Mouse (Mus musculus) gastrocnemius, adult 18-20 months (tissue): Measurements from ENCODE around the gene Pank1. TPM values are rescaled to one million over a fixed set of nuclear protein-coding genes. Genes with fewer than 3 reads are reported as not detected.
A peak's percentile ranks its signal among the peaks of the same experiment; 100 is the strongest.

Experiments used
- DNase-seq: peaks from one replicate; pipeline ENCODE4 v3.0.0; 2021; ENCODE audit warnings: low spot score
- total RNA-seq, 2 experiments: library from RNA; stranded (reverse); gene quantifications; 2 replicates each; pipeline ENCODE4 v1.2.3; 2021

The Pank1 gene
- total RNA-seq, 2 experiments from 2014 or later, result 14.7 to 17.8 TPM

DNA sequence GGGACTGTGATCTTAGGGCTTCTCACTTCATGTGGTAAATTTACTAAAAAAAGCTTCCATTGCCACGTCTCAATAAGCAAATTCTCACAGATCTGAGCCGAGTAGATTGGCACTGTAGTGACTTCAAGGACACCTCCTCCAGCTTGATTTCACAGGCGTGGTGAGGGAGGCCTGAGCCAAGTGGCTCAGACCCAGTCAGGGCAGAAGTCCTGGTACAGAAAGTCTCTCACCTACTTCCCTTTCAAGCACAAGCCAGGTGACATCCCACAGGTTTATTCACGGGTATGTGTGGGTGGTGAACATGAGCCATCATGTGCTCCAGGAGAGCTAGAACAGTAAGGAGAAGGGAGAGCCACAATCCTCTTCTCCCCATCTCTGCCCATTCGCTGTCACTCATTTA, 1.9 kb upstream of the Pank1 start:
- DNase-seq, result peak; percentile 36

DNA sequence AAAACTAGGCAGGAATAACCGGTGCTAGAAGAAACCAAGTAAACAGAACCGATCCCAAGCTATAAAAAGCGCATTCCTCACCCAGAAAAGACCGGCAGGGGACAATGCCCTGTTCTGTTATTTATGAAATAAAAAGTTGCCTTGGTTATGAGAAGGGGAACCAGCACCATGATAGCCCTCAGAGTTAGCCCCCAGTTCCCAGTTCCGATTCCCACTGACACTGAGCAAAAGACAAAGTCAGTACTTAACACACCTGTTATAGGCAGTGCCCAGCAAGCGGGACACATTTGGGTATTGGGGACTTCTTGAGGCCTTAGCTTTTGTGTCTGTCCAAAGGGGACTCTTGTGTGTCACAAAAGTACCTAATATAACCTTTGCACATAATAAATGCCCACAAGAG, 369 bp upstream of the Pank1 start:
- no peak for DNase-seq

GRCm38 (mm10) chr19:34877898-34878602, 1.2 kb downstream of the Pank1 start:
- DNase-seq, result peak; percentile 91

- no peak for DNase-seq
Observed at GRCm38 (mm10) chr19:34876676-34877075, 2.6 kb downstream of the Pank1 start.

GRCm38 (mm10) chr19:34869375-34869774, 9.9 kb downstream of the Pank1 start:
- DNase-seq, result no peak

DNA sequence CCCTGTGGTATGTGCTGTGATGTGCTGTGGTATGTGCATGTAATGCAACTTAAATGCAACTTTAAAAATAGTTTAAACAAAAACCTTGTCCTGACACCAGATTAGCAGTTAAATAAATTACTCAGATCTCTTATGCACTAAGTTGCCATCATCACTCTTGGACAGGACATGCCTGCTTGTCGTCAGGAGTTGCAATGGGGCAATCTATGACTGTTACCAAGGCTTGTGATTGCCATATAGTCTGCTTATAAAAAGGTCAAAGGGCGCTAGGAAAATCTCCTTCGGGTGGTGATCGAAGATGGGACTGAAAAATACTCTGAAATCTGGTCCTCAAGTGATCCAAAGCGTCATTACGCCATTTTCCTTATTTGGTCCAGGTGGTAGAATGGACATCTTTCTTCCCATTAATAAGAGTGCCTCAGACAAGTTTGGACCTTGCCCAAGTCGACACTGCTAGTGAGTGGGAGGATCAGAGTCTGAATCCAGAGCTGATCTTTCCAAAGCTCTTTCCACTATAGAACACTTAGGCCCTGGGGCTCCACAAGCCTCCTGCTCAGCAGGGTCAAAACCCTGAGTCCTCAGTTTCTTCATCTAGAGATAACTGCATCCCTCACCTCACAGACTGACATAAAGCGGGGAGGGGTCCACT, 11.0 kb downstream of the Pank1 start:
- no peak for DNase-seq

- no peak for DNase-seq
Observed at GRCm38 (mm10) chr19:34863737-34864136, 15.5 kb downstream of the Pank1 start.

GRCm38 (mm10) chr19:34856021-34856651, 23.1 kb downstream of the Pank1 start:
- DNase-seq, result peak; percentile 19

DNA sequence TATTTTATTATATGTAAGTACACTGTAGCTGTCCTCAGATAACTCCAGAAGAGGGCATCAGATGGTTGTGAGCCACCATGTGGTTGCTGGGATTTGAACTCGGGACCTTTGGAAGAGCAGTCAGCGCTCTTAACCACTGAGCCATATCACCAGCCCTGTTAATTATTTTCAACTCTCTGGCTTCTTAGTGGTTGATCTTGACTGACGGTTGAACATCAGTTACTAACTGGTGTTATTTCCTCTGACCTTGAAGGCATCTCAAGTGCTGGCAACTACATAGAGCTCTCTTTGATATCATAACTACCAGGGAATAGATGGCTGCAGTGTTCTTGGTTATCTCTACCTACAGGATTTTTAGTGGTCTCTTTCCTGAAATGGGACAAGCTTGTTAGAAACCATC, 28.1 kb downstream of the Pank1 start:
- no peak for DNase-seq

- DNase-seq, result peak; percentile 48
Observed at GRCm38 (mm10) chr19:34849426-34849825, 29.8 kb downstream of the Pank1 start.

- no peak for DNase-seq
Observed at GRCm38 (mm10) chr19:34848164-34848563, 31.1 kb downstream of the Pank1 start.

- DNase-seq, result no peak
Observed at GRCm38 (mm10) chr19:34847103-34847502, 32.2 kb downstream of the Pank1 start.

- no peak for DNase-seq
Observed at GRCm38 (mm10) chr19:34846508-34847038, 32.7 kb downstream of the Pank1 start.

DNA sequence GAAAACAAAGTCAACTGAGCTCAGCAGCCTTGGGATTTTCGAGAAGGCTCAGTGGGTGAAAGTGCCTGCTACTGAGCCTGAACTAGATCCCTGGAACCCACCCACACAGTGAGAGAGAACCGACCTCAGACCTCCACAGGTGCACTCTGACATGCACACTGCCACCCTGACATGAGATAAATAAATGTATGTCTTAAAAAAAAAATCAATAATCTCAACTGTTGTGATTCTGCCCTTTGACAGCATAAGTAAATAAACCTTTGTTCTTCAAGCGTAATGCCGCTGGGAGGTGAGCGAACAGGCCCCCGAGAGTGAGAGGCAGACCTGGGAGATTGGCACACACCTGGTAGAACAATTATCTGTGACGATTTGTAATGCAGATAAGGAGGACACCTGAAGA, 33.2 kb downstream of the Pank1 start:
- no peak for DNase-seq

DNA sequence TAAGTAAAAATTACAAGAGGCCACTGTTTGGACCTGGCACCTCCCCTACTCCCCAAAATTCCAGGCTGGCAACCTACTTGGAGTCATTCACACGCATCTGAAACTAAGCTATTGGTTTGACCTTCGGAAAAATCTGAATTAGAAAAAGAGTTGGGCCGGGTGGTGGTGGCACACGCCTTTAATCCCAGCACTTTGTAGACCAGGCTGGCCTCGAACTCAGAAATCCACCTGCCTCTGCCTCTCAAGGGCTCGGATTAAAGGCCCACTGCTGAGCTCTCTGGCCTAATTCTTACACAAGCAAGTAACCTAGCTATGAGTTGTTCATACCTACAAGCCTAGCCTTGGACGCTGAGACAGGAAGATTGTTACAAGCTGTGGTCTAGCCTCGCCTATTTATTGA, 33.9 kb downstream of the Pank1 start:
- DNase-seq, result no peak

GRCm38 (mm10) chr19:34844760-34845159, 34.5 kb downstream of the Pank1 start:
- DNase-seq, result no peak

DNA sequence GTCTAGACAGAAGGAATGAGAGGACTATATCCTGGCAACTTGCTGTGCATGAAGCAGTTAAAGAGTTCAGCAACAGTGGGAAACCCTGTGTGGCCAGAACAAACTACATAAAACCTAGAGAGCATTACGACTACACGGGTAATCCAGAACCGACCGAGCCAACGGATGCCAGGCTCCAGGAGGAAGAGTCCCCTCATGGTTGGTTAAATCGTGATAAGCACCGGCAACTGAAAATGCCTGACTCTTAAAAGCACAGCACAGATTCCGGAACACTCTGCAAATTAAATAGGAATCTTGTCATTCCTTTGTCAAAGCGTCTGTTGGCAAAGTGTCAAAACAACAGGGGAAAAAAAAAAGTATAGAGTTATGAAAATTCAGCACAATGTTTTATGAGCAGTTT, 35.2 kb downstream of the Pank1 start:
- no peak for DNase-seq

DNA sequence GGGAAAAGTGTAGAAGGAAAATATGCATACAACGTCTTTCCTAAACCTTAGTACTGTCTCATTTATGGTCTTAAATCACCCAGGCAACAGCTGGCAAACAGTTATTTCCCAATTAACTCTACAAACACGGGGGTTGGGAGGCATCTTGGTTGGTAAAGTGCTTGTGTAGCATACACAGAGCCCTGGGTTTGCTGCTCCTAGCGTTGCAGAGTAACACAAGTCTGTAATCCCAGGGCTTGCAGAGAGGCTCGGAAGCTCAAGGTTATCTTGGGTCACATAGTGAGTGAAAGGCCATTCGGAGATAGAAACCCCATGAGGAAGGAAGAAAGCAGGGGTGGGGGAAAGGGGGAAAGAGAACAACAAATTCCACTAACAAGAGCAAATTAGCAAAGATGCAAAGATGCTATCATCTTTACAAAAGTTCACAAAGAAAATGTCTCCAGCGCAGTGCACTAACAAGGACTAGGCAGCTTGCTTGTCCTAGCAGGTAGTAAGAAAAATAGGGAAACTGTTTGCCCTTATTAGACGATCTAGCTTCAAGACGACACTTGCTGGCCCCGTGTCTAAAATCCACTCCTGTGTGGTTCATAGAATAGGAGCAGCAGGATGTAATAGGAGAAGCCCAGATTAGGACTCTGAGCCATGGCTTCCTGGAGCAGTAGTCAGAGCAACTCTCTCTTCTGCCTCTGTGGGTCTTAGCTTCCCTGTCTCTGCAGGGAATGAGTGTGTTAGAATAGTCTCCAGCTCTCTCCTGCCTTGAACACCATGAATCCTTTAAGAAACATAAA, 37.3 kb downstream of the Pank1 start:
- DNase-seq, result no peak

- no peak for DNase-seq
Observed at GRCm38 (mm10) chr19:34838624-34839023, 40.6 kb downstream of the Pank1 start.

DNA sequence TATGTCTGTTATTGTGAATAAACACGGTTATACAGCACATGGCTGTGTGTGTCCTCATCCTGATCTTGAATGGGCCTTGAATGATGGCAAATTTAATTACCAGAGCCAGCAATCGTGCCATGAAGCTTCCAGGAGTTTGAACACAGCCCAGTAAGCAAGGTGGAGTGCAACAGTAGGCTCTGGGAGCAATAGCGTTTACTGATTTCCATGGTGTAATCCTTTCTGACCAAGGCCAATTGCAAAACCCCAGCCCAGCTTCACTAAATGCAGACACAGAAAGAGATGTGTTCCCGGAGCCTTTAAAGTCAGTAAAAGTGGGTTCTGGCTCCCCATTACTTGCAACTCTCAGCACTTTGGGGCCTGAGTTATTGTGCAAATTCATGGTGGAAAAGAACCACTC, 47.6 kb downstream of the Pank1 start:
- no peak for DNase-seq

DNA sequence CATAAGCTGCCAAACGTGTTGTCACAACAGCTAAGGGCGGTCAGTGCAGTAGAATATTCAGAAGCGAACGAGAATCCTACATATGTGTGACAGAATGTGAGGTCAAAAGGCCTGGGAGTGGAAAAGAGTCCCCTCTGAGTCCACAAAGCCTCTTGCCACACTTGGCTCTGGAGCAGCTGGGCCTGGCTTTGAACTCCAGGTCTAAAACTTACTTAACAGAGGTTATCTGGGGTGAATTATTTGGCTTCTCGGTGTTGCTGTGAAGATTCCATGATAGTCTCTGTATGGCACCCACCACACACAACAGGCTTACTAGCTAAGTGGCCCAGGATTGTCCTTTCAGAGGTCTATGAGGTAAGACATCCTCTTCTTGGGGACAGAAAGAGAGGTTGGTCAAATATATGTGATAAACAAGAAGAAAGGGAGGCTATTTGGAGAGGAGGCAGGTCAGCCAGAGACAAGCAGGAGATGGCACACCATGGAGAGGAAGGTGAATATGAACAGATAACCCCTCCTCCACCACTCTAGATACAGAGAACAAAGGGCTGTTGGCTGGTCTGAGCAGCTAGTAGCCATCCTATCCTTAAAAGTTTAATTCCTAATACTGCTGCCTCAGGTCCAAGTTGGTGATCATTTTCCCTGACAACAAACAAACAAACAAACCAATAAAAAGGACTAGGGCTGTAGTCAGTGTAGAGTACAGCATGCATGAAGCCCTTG, 51.2 kb downstream of the Pank1 start:
- no peak for DNase-seq
